Mouse (Mus musculus) hindbrain, embryonic 11.5 days (tissue): ENCODE data around the gene Camta1. TPM values are rescaled to one million over a fixed set of nuclear protein-coding genes. Genes with fewer than 3 reads are reported as not detected.

ENCODE experiments used
- ATAC-seq: fragments of 200-750 bp; cut with Nextera tagmentation; 2 replicates; pipeline ENCODE4 v1.8.0; 2017; ENCODE audit warnings: mild to moderate bottlenecking, moderate TSS enrichment, moderate library complexity; ENCODE audit not compliant: low FRiP score
- DNase-seq: peaks from one replicate; pipeline ENCODE4 v3.0.0-alpha.2; 2015; ENCODE audit warnings: low spot score
- H3K27ac ChIP-seq: fragments of 300-500 bp; sonication (generic); 2 replicates; pipeline ENCODE4 v1.5.1; 2014; ENCODE audit warnings: mild to moderate bottlenecking, low read depth, low read length
- H3K27me3 ChIP-seq: fragments of 300-500 bp; sonication (generic); 2 replicates; pipeline ENCODE4 v1.6.1; 2014; ENCODE audit warnings: mild to moderate bottlenecking, low read length, moderate library complexity, mixed read lengths; ENCODE audit not compliant: control insufficient read depth, insufficient read depth
- H3K36me3 ChIP-seq: fragments of 300-500 bp; sonication (generic); 2 replicates; pipeline ENCODE4 v1.6.1; 2014; ENCODE audit warnings: mild to moderate bottlenecking, low read length, moderate library complexity, mixed read lengths; ENCODE audit not compliant: control insufficient read depth, insufficient read depth
- H3K4me1 ChIP-seq: fragments of 300-500 bp; sonication (generic); replicated peaks from 2 replicates; pipeline ENCODE4 v1.6.1; 2014; ENCODE audit warnings: low read length, mixed read lengths; ENCODE audit not compliant: control insufficient read depth, insufficient read depth
- H3K4me2 ChIP-seq: fragments of 300-500 bp; sonication (generic); replicated peaks from 2 replicates; pipeline ENCODE4 v1.6.1; 2014; ENCODE audit warnings: mild to moderate bottlenecking, low read depth, low read length
- H3K4me3 ChIP-seq: fragments of 300-500 bp; sonication (generic); 2 replicates; pipeline ENCODE4 v1.5.1; 2014; ENCODE audit warnings: low read depth, low read length
- H3K9ac ChIP-seq: fragments of 300-500 bp; sonication (generic); 2 replicates; pipeline ENCODE4 v1.6.1; 2014; ENCODE audit warnings: low read depth, low read length
- H3K9me3 ChIP-seq: fragments of 300-500 bp; sonication (generic); 2 replicates; pipeline ENCODE4 v1.6.1; 2016; ENCODE audit warnings: low read length; ENCODE audit not compliant: control insufficient read depth
- WGBS: fragments of 180-500 bp; shearing (Covaris S2); extraction: QIAGEN DNeasy Blood & Tissue Kit; methylation state at CpG from one replicate; pipeline ENCODE4 v1.1.7; 2014; 5-methylcytosine and 5-hydroxymethylcytosine counted together
- polyA plus RNA-seq: library from polyadenylated mRNA; unstranded; fragments of >200 nt; fragmentation: Nextera tagmentation; extraction: Ambion mirVana; gene quantifications from 2 replicates; pipeline ENCODE4 v1.2.1, GENCODE M21; 2014

Camta1 gene
- polyA plus RNA-seq, 1 experiment from 2014 or later: 130 TPM

- Histone ChIP-seq H3K9me3 (no peaks in the 10 kb centered on the region), H3K4me1 (peaks cover 4% of the 10 kb centered on the region; the same call in 1 of the 2 replicates), H3K4me3 (no peak overlapping the region), H3K9ac (no peak overlapping the region), H3K27me3 (no peaks in the 10 kb centered on the region), H3K36me3 (no peaks in the 10 kb centered on the region), H3K4me2 (no peak overlapping the region), H3K27ac (no peak overlapping the region)
- WGBS: 75% methylated on average over 14 of the region's 14 CpGs
- DNase-seq (no peak), ATAC-seq (no peak)
Observed at GRCm38 (mm10) chr4:151619541-151620016, 242.1 kb downstream of the Camta1 start.

- Histone ChIP-seq H3K4me1 (peaks cover 4% of the 10 kb centered on the region; the same call in 1 of the 2 replicates), H3K36me3 (no peaks in the 10 kb centered on the region), H3K9me3 (no peaks in the 10 kb centered on the region), H3K4me2 (no peak overlapping the region), H3K27ac (peak overlapping the region; percentile 4; the same call in 1 of the 2 replicates), H3K4me3 (no peak overlapping the region), H3K27me3 (no peaks in the 10 kb centered on the region), H3K9ac (no peak overlapping the region)
- ATAC-seq (peak; percentile 35), DNase-seq (peak; percentile 46)
- 30% methylated on average over 21 of the region's 21 CpGs for WGBS
Observed at GRCm38 (mm10) chr4:151618420-151619310, 243.0 kb downstream of the Camta1 start.

- no peak for DNase-seq
- no peak for ATAC-seq
- H3K9ac ChIP-seq: no peak overlapping the region
- no peak overlapping the region for H3K4me3 ChIP-seq
- no peak overlapping the region for H3K4me2 ChIP-seq
- H3K27ac ChIP-seq: no peak overlapping the region
- H3K9me3 ChIP-seq: no peaks in the 10 kb centered on the region
- H3K27me3 ChIP-seq: no peaks in the 10 kb centered on the region
- 70% methylated on average over 6 of the region's 6 CpGs for WGBS
- H3K4me1 ChIP-seq: no peaks in the 10 kb centered on the region
- no peaks in the 10 kb centered on the region for H3K36me3 ChIP-seq
Observed at GRCm38 (mm10) chr4:151611621-151612020, 250.1 kb downstream of the Camta1 start.

GRCm38 (mm10) chr4:151610266-151610665 lies 251.4 kb downstream of the Camta1 start:
- H3K4me1 ChIP-seq: no peaks in the 10 kb centered on the region
- no peaks in the 10 kb centered on the region for H3K36me3 ChIP-seq
- no peak overlapping the region for H3K4me3 ChIP-seq
- WGBS: 16% methylated on average over 8 of the region's 8 CpGs
- H3K9ac ChIP-seq: no peak overlapping the region
- H3K27me3 ChIP-seq: no peaks in the 10 kb centered on the region
- H3K27ac ChIP-seq: no peak overlapping the region
- no peaks in the 10 kb centered on the region for H3K9me3 ChIP-seq
- ATAC-seq: 0 out of 2 replicates have a peak, but pooled peaks have one; percentile 49
- peak; percentile 84 for DNase-seq
- H3K4me2 ChIP-seq: no peak overlapping the region

- DNase-seq (peak; percentile 75), ATAC-seq (no peak)
- no peaks in the 10 kb centered on the region for H3K9me3 ChIP-seq
- H3K27ac ChIP-seq: no peak overlapping the region
- WGBS: 38% methylated on average over 6 of the region's 6 CpGs
- no peak overlapping the region for H3K9ac ChIP-seq
- no peak overlapping the region for H3K4me3 ChIP-seq
- H3K27me3 ChIP-seq: no peaks in the 10 kb centered on the region
- no peaks in the 10 kb centered on the region for H3K36me3 ChIP-seq
- H3K4me1 ChIP-seq: no peaks in the 10 kb centered on the region
- H3K4me2 ChIP-seq: no peak overlapping the region
Observed at GRCm38 (mm10) chr4:151604907-151605306, 256.8 kb downstream of the Camta1 start.

- Histone ChIP-seq H3K9me3 (no peaks in the 10 kb centered on the region), H3K4me2 (no peak overlapping the region), H3K4me3 (no peak overlapping the region), H3K9ac (no peak overlapping the region), H3K27ac (no peak overlapping the region), H3K27me3 (no peaks in the 10 kb centered on the region), H3K36me3 (no peaks in the 10 kb centered on the region), H3K4me1 (no peaks in the 10 kb centered on the region)
- 7% methylated on average over 16 of the region's 16 CpGs for WGBS
- ATAC-seq: no peak
- DNase-seq: peak; percentile 88
Observed at GRCm38 (mm10) chr4:151604481-151604880, 257.2 kb downstream of the Camta1 start.

- Histone ChIP-seq H3K9ac (no peak overlapping the region), H3K36me3 (no peaks in the 10 kb centered on the region), H3K4me2 (no peak overlapping the region), H3K9me3 (no peaks in the 10 kb centered on the region), H3K27ac (no peak overlapping the region), H3K4me3 (no peak overlapping the region), H3K4me1 (no peaks in the 10 kb centered on the region), H3K27me3 (no peaks in the 10 kb centered on the region)
- DNase-seq (no peak), ATAC-seq (no peak)
- 87% methylated on average over 9 of the region's 9 CpGs for WGBS
Observed at GRCm38 (mm10) chr4:151603586-151603985, 258.1 kb downstream of the Camta1 start.

- no peaks in the 10 kb centered on the region for H3K4me1 ChIP-seq
- H3K36me3 ChIP-seq: no peaks in the 10 kb centered on the region
- H3K27ac ChIP-seq: no peak overlapping the region
Observed at GRCm38 (mm10) chr4:151595116-151595515, 266.6 kb downstream of the Camta1 start.

GRCm38 (mm10) chr4:151593042-151593441 lies 268.6 kb downstream of the Camta1 start:
- no peak for DNase-seq
- H3K4me3 ChIP-seq: no peak overlapping the region
- H3K27me3 ChIP-seq: no peaks in the 10 kb centered on the region
- 74% methylated on average over 7 of the region's 7 CpGs for WGBS
- no peaks in the 10 kb centered on the region for H3K36me3 ChIP-seq
- ATAC-seq: no peak
- no peak overlapping the region for H3K27ac ChIP-seq
- H3K9me3 ChIP-seq: no peaks in the 10 kb centered on the region
- H3K9ac ChIP-seq: no peak overlapping the region
- H3K4me2 ChIP-seq: no peak overlapping the region
- H3K4me1 ChIP-seq: no peaks in the 10 kb centered on the region

More at GRCm38 (mm10) chr4:151595116-151595515, 266.6 kb downstream of the Camta1 start:
- H3K27me3 ChIP-seq: no peaks in the 10 kb centered on the region
- no peaks in the 10 kb centered on the region for H3K9me3 ChIP-seq
- no peak overlapping the region for H3K4me3 ChIP-seq
- WGBS: 69% methylated on average over 8 of the region's 8 CpGs
- ATAC-seq (no peak), DNase-seq (no peak)
- no peak overlapping the region for H3K9ac ChIP-seq
- H3K4me2 ChIP-seq: no peak overlapping the region
